Mouse (Mus musculus) hindbrain, embryonic 11.5 days (tissue): ENCODE measurements around the gene C3ar1. TPM values are rescaled to one million over a fixed set of nuclear protein-coding genes. Genes with fewer than 3 reads are reported as not detected.

Source experiments
- ATAC-seq: fragments of 200-750 bp; cut with Nextera tagmentation; 2 replicates; pipeline ENCODE4 v1.8.0; 2017; ENCODE audit warnings: mild to moderate bottlenecking, moderate TSS enrichment, moderate library complexity; ENCODE audit not compliant: low FRiP score
- DNase-seq: peaks from one replicate; pipeline ENCODE4 v3.0.0-alpha.2; 2015; ENCODE audit warnings: low spot score
- H3K27ac ChIP-seq: fragments of 300-500 bp; sonication (generic); 2 replicates; pipeline ENCODE4 v1.5.1; 2014; ENCODE audit warnings: mild to moderate bottlenecking, low read depth, low read length
- H3K27me3 ChIP-seq: fragments of 300-500 bp; sonication (generic); 2 replicates; pipeline ENCODE4 v1.6.1; 2014; ENCODE audit warnings: mild to moderate bottlenecking, low read length, moderate library complexity, mixed read lengths; ENCODE audit not compliant: control insufficient read depth, insufficient read depth
- H3K36me3 ChIP-seq: fragments of 300-500 bp; sonication (generic); 2 replicates; pipeline ENCODE4 v1.6.1; 2014; ENCODE audit warnings: mild to moderate bottlenecking, low read length, moderate library complexity, mixed read lengths; ENCODE audit not compliant: control insufficient read depth, insufficient read depth
- H3K4me1 ChIP-seq: fragments of 300-500 bp; sonication (generic); replicated peaks from 2 replicates; pipeline ENCODE4 v1.6.1; 2014; ENCODE audit warnings: low read length, mixed read lengths; ENCODE audit not compliant: control insufficient read depth, insufficient read depth
- H3K4me2 ChIP-seq: fragments of 300-500 bp; sonication (generic); replicated peaks from 2 replicates; pipeline ENCODE4 v1.6.1; 2014; ENCODE audit warnings: mild to moderate bottlenecking, low read depth, low read length
- H3K4me3 ChIP-seq: fragments of 300-500 bp; sonication (generic); 2 replicates; pipeline ENCODE4 v1.5.1; 2014; ENCODE audit warnings: low read depth, low read length
- H3K9ac ChIP-seq: fragments of 300-500 bp; sonication (generic); 2 replicates; pipeline ENCODE4 v1.6.1; 2014; ENCODE audit warnings: low read depth, low read length
- H3K9me3 ChIP-seq: fragments of 300-500 bp; sonication (generic); 2 replicates; pipeline ENCODE4 v1.6.1; 2016; ENCODE audit warnings: low read length; ENCODE audit not compliant: control insufficient read depth
- WGBS: fragments of 180-500 bp; shearing (Covaris S2); extraction: QIAGEN DNeasy Blood & Tissue Kit; methylation state at CpG from one replicate; pipeline ENCODE4 v1.1.7; 2014; 5-methylcytosine and 5-hydroxymethylcytosine counted together
- polyA plus RNA-seq: library from polyadenylated mRNA; unstranded; fragments of >200 nt; fragmentation: Nextera tagmentation; extraction: Ambion mirVana; gene quantifications from 2 replicates; pipeline ENCODE4 v1.2.1, GENCODE M21; 2014

Gene C3ar1
- polyA plus RNA-seq, 1 experiment from 2014 or later: 1.8 TPM

GRCm38 (mm10) chr6:122810615-122811279 lies 45.2 kb downstream of the C3ar1 start:
- under 1% methylated on average over 30 of the region's 30 CpGs for WGBS
- peak; percentile 100 for ATAC-seq
- peak; percentile 94 for DNase-seq
- Histone ChIP-seq H3K27me3 (no peaks in the 10 kb centered on the region), H3K9me3 (no peaks in the 10 kb centered on the region), H3K27ac (peak overlapping the region; percentile 97), H3K9ac (peak overlapping the region; percentile 65), H3K4me3 (peak overlapping the region; percentile 70), H3K4me1 (no peaks in the 10 kb centered on the region), H3K4me2 (peak overlapping the region; percentile 55), H3K36me3 (no peaks in the 10 kb centered on the region)

- peak overlapping the region; percentile 97 for H3K27ac ChIP-seq
- H3K9me3 ChIP-seq: no peaks in the 10 kb centered on the region
- no peaks in the 10 kb centered on the region for H3K36me3 ChIP-seq
- peak overlapping the region; percentile 70 for H3K4me3 ChIP-seq
- no peaks in the 10 kb centered on the region for H3K27me3 ChIP-seq
- peak overlapping the region; percentile 55 for H3K4me2 ChIP-seq
- H3K9ac ChIP-seq: peak overlapping the region; percentile 48
- no peaks in the 10 kb centered on the region for H3K4me1 ChIP-seq
- ATAC-seq: peak; percentile 2; the same call in 1 of the 2 replicates
- WGBS: 1% methylated on average over 11 of the region's 11 CpGs
- no peak for DNase-seq
Measured at GRCm38 (mm10) chr6:122810022-122810614, 45.8 kb downstream of the C3ar1 start.

- no peak overlapping the region for H3K4me3 ChIP-seq
- no peak overlapping the region for H3K9ac ChIP-seq
- 36% methylated on average over 5 of the region's 5 CpGs for WGBS
- no peaks in the 10 kb centered on the region for H3K4me1 ChIP-seq
- ATAC-seq (no peak), DNase-seq (peak; percentile 84)
- peaks cover 5% of the 10 kb centered on the region; the same call in 1 of the 2 replicates for H3K27me3 ChIP-seq
- H3K4me2 ChIP-seq: no peak overlapping the region
- no peaks in the 10 kb centered on the region for H3K9me3 ChIP-seq
- H3K36me3 ChIP-seq: no peaks in the 10 kb centered on the region
- no peak overlapping the region for H3K27ac ChIP-seq
Measured at GRCm38 (mm10) chr6:122804418-122804817, 51.5 kb downstream of the C3ar1 start.

GRCm38 (mm10) chr6:122801801-122802514 lies 54.0 kb downstream of the C3ar1 start:
- H3K9ac ChIP-seq: peak overlapping the region; percentile 63
- peaks cover 5% of the 10 kb centered on the region; the same call in 1 of the 2 replicates for H3K27me3 ChIP-seq
- DNase-seq: peak; percentile 64
- H3K9me3 ChIP-seq: no peaks in the 10 kb centered on the region
- 2% methylated on average over 34 of the region's 34 CpGs for WGBS
- H3K27ac ChIP-seq: no peak overlapping the region
- peak overlapping the region; percentile 93 for H3K4me2 ChIP-seq
- no peaks in the 10 kb centered on the region for H3K36me3 ChIP-seq
- ATAC-seq: peak; percentile 76
- peak overlapping the region; percentile 43 for H3K4me3 ChIP-seq
- H3K4me1 ChIP-seq: no peaks in the 10 kb centered on the region

- Histone ChIP-seq H3K4me3 (peak within 1 kb of the TSS; percentile 43), H3K4me2 (peak within 1 kb of the TSS; percentile 93), H3K9ac (peak within 1 kb of the TSS; percentile 63), H3K27me3 (peaks cover 5% of the 10 kb centered on the region; the same call in 1 of the 2 replicates), H3K9me3 (no peaks in the 10 kb centered on the region), H3K4me1 (no peaks in the 10 kb centered on the region), H3K27ac (no peak within 1 kb of the TSS), H3K36me3 (no peaks in the 10 kb centered on the region)
- WGBS: 1% methylated on average over 46 of the region's 46 CpGs
- ATAC-seq (peak; percentile 77), DNase-seq (peak; percentile 67)
Measured at GRCm38 (mm10) chr6:122801301-122801800, 54.6 kb downstream of the C3ar1 start, which contains the start of gene Slc2a3. Gene Slc2a3 (minus strand): TSS chr6:122801640.

- H3K4me2 ChIP-seq: peak overlapping the region; percentile 93
- H3K4me3 ChIP-seq: peak overlapping the region; percentile 43
- no peaks in the 10 kb centered on the region for H3K9me3 ChIP-seq
- ATAC-seq: no peak
- no peaks in the 10 kb centered on the region for H3K4me1 ChIP-seq
- DNase-seq: no peak
- no peak overlapping the region for H3K27ac ChIP-seq
- WGBS: 47% methylated on average over 10 of the region's 10 CpGs
- no peaks in the 10 kb centered on the region for H3K36me3 ChIP-seq
- H3K27me3 ChIP-seq: peaks cover 5% of the 10 kb centered on the region; the same call in 1 of the 2 replicates
- peak overlapping the region; percentile 63 for H3K9ac ChIP-seq
Measured at GRCm38 (mm10) chr6:122800640-122801300, 55.2 kb downstream of the C3ar1 start.

Other genes starting within 250 kb of the C3ar1 start
- gene Gdf3, start 246.1 kb downstream of the C3ar1 start, polyA plus RNA-seq: 0.25 TPM in 1 of 2 replicates, not detected in the other
- gene Dppa3, start 229.8 kb downstream of the C3ar1 start, polyA plus RNA-seq: not detected in 2 replicates
- gene Nanog, start 148.7 kb downstream of the C3ar1 start, polyA plus RNA-seq: 0.07 and 0.32 TPM in 2 replicates
- 23.5 and 29.2 TPM in 2 replicates for gene Slc2a3, start 54.5 kb downstream of the C3ar1 start, polyA plus RNA-seq
- 3.0 and 4.0 TPM in 2 replicates for gene Foxj2, start 36.2 kb downstream of the C3ar1 start, polyA plus RNA-seq
- gene Necap1, start 18.3 kb upstream of the C3ar1 start, polyA plus RNA-seq: 78.4 and 82.3 TPM in 2 replicates
- 1.7 and 2.0 TPM in 2 replicates for gene Clec4a1, start 65.7 kb upstream of the C3ar1 start, polyA plus RNA-seq
- gene Clec4a3, start 96.4 kb upstream of the C3ar1 start, polyA plus RNA-seq: 0.63 and 0.81 TPM in 2 replicates
- gene Clec4a4, start 134.2 kb upstream of the C3ar1 start, polyA plus RNA-seq: not detected in 2 replicates
- gene Clec4b1, start 193.8 kb upstream of the C3ar1 start, polyA plus RNA-seq: not detected in 2 replicates